Mouse (Mus musculus) lung, adult 18-20 months (tissue): Measurements from ENCODE around the gene Hoxa2.

Experiments
- DNase-seq, 2 experiments: peaks; one replicate each; pipeline ENCODE4 v3.0.0; 2022; ENCODE audit warnings: mixed read lengths in 2 of 2

Gene Hoxa2

DNA sequence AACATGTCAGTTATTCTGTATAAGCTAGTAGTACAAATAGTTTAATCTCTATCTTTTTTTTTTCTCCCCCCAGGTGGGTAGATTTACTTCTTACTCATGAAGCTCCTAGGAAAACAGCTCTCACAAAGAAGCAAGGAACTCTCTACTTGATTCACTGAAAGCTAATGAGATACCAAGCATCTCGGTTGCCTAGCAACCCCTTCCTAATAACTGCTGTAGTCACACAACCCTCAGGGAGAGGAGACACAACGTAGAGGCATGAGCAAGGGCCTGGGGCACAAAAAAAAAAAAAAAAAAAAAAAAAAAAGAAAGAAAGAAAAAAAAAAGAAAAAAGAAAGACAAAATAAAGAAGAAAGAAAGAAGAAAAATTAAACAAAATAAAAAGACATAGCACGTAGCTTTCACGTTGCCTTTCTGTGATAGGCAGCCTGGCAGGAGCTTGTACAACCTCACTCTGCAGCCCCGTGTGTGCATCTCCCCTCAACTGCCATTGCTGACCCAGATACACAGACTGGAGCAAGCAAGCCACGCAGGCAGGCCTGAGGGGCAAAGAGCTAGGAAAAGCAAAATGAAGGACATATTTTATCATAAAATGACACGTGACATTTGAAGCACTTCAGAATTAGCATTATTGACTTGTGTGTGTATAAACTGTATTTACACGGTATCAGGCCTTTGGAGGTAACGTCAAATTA is 26.6 kb downstream of the Hoxa2 start:
- no peak for DNase-seq

- DNase-seq = no peak
Observed at GRCm38 (mm10) chr6:52123673-52124072, 41.0 kb downstream of the Hoxa2 start.

- no peak for DNase-seq
Observed at GRCm38 (mm10) chr6:52121173-52121572, 43.5 kb downstream of the Hoxa2 start.

- no peak for DNase-seq
Observed at GRCm38 (mm10) chr6:52118903-52119635, 45.6 kb downstream of the Hoxa2 start.

DNA sequence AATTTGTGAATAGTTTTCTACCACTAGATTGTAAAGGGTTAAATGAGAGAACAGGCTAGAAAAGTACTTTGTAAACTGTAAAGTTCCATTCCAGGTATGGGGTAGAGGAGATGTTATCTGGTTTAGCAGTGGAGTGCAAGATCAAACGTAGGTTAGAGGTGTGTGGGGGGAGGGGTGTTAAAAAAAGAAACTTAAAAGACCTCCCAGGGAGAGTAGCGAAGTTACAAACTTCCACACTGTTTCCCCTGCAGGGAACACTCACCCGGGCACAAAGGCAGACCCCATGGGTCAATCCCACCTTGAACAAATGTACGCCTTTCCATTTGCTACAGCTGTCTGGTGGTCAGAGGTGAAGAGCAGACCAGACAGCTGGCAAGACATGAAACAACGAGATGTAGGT is 48.7 kb downstream of the Hoxa2 start:
- DNase-seq = no peak
